Comparison of ENCODE assay signal across 19 mouse cellular contexts in genomic region chr9:11885784-11886183, GRCm38 (mm10).
"Had no signal": no experiment of that assay in that cellular context is flagged by ENCODE, and none has a peak within 500 bp of the region (broad histone marks: within the 10 kb centered on the region; RNA-seq: fewer than 3 reads in every experiment).

No protein-coding gene starts in this region.

- DNase-seq: lung, adult 2 months; lung, postnatal 10 days; lung, postnatal 4 days; retina, postnatal 1 day; right cerebral cortex, adult 18-20 months; right cerebral cortex, postnatal 25 days; right cerebral cortex, postnatal 4 days; spleen, adult 18-20 months; thymus, adult 18-20 months; thymus, postnatal 14 days; thymus, postnatal 4 days had no signal

- H3K4me2 ChIP-seq: liver, embryonic 12.5 days; midbrain, embryonic 12.5 days; neural tube, embryonic 13.5 days; neural tube, embryonic 15.5 days had no signal

- H3K36me3 ChIP-seq: liver, embryonic 12.5 days; midbrain, embryonic 10.5 days; midbrain, embryonic 12.5 days; neural tube, embryonic 13.5 days; neural tube, embryonic 15.5 days had no signal

- ATAC-seq: liver, embryonic 12.5 days; midbrain, embryonic 16.5 days had no signal

- H3K4me3 ChIP-seq: liver, embryonic 12.5 days; midbrain, embryonic 10.5 days; midbrain, embryonic 12.5 days; myocyte; neural tube, embryonic 13.5 days; neural tube, embryonic 15.5 days had no signal

- H3K9ac ChIP-seq: liver, embryonic 12.5 days; liver, embryonic 14.5 days; midbrain, embryonic 12.5 days; neural tube, embryonic 13.5 days; neural tube, embryonic 15.5 days had no signal

- H3K4me1 ChIP-seq: liver, embryonic 12.5 days; midbrain, embryonic 10.5 days; midbrain, embryonic 12.5 days; neural tube, embryonic 13.5 days; neural tube, embryonic 15.5 days had no signal

- H3K27ac ChIP-seq: liver, embryonic 12.5 days; liver, embryonic 14.5 days; midbrain, embryonic 10.5 days; midbrain, embryonic 12.5 days; neural tube, embryonic 13.5 days; neural tube, embryonic 15.5 days had no signal

- H3K9me3 ChIP-seq: liver, embryonic 12.5 days; midbrain, embryonic 10.5 days; midbrain, embryonic 12.5 days; neural tube, embryonic 13.5 days; neural tube, embryonic 15.5 days had no signal

- H3K27me3 ChIP-seq: liver, embryonic 12.5 days; midbrain, embryonic 12.5 days; neural tube, embryonic 13.5 days; neural tube, embryonic 15.5 days had no signal
